Mouse (Mus musculus) thymus, postnatal 4 days (tissue): Measurements from ENCODE around the gene Nup188.

ENCODE experiments used
- DNase-seq: peaks from one replicate; pipeline ENCODE4 v3.0.0; 2021

Gene Nup188

GRCm38 (mm10) chr2:30257699-30258460, 28.3 kb upstream of the Nup188 start:
- no peak for DNase-seq

DNA sequence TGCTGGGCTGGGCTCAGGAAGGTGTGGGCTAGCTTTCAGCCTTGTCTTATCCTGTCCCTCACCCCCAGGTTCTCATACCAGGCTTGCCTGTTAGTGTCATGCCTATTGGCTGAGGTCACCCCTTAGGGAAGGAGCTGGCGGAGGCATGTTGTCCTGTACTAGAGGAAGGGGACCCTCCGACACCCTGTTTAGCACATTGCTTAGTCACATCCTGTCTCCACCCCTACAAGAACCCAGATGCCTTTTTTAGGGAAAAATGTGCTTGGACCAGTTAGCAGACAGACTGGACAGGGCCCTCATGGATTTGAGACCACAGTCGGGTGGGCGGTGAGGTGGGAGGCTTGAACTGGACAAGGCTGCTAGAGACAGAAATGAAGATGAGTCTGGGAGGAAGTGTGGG, 27.6 kb upstream of the Nup188 start:
- no peak for DNase-seq

- DNase-seq = no peak
These were observed 26.8 kb upstream of the Nup188 start for GRCm38 (mm10) chr2:30259131-30260064.

DNA sequence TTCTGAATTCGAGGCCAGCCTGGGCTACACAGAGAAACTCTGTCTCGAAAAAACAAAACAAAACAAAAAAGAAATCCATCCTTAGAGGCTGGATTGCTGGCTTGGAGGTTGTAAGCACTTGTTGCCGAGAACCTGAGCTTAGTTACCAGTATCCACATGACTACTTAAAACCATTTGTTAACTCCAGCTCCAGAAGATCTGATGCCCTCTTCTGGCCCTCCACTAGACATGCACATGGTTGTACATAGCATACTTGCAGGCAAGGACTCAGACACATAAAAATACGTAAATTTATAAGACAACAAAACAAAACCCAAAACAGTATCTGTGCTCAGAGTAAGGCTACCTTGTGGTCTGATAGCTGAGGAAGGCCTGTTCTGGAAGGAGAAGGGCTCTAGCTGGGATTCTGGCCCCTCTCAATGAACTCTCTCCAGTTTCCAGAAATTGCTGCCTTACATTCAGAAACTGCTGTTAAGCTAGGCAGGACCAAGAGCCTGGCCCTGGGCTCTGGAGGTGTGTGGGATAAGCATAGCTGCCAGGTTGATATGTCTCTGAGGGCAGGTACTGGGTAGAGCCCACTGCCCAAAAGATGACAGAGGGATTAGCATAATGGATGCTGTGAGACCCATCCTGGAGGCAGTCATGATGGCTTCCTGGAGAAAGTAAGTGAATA, 25.0 kb upstream of the Nup188 start:
- DNase-seq = no peak

- DNase-seq = no peak
These were observed 24.0 kb upstream of the Nup188 start for GRCm38 (mm10) chr2:30261921-30262839.

DNA sequence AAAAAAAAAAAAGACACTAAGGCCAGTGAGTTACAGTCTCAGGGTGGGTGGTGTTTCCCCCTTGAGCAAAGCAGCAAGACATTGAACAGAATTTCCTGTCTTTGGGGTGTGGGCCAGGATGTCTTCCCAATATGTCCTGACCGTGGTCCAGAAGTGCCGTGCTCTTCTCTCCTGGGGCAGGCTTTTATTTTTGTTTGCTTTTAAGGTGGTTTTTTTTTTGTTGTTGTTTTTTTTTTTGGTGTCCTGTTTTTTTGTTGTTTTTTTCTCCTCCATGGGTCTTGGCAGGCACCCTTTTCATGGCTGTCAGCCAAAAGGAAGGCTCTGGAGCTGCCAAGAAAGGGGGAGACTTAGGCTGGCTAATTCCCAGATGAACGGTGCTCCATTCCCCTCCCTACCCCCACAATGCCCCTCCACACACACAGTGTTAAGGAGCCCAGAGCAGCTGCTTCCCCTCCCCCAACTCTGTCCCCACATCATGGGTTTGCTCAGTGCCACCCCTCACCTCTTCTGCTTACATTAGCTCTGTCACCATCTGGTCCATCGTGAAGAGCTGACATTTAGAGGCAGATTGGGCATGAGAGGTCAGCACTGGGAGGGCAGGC, 23.3 kb upstream of the Nup188 start:
- DNase-seq = no peak

DNA sequence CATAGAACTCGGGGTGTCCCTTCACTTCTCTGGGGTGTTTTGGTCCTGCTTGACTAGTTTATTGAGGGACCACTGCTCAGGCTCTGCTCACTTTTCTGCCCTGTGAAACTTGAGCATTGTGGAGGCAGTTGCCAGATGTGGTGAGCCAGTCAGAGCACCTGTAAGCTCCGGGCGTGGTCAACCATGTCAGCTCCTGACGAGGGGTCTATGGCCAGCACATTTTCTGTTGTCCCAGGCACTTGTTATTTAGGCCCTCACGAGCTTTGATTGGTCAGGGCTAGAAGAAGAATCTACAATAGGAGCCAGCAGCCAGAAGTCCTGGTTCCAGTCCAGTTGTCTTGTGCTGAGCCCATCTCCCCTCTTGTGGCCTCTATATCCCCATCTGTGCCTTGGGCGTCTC, 22.4 kb upstream of the Nup188 start:
- DNase-seq = no peak

GRCm38 (mm10) chr2:30264671-30265519, 21.3 kb upstream of the Nup188 start:
- DNase-seq = no peak

- DNase-seq = no peak
These were observed 20.4 kb upstream of the Nup188 start, which contains the start of gene Phyhd1 for GRCm38 (mm10) chr2:30265767-30266253. Phyhd1 (plus strand) TSS chr2:30266203.

- no peak for DNase-seq
These were observed 19.7 kb upstream of the Nup188 start for GRCm38 (mm10) chr2:30266392-30266941.

GRCm38 (mm10) chr2:30267466-30267865, 18.7 kb upstream of the Nup188 start:
- DNase-seq = no peak

GRCm38 (mm10) chr2:30268371-30268770, 17.8 kb upstream of the Nup188 start:
- no peak for DNase-seq

DNA sequence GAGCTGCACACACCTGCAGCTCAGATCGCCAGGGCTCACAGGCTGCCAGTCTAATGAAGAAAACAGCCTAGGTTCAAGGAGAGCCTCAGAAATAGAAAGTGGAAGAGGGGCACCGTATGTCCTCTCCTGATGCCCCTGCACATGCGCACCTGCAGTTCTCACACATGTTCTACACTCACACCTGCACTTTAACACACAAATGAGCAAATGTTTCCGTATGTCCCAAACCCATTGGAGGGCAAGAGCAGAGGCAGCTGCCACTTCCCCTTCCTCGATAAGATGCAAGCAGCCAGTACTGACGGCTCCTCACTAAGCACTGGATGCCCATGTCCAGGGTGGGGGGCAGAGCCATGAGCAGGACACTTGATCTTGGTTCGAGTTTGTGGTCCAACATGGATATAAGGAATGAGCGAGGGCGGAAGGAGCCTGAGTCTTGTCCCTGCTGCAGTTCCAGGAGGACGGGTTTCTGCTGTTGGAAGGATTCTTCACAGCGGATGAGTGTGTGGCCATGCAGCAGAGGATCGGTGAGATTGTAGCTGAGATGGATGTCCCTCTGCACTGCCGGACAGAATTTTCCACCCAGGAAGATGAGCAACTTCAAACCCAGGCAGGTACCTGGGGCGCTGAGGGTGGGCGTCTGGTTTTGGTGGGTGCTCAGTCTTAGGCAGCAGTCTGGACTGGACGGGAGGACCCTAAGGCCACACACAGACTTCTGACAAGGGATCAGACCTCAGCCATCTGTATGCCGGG, 16.8 kb upstream of the Nup188 start:
- no peak for DNase-seq

DNA sequence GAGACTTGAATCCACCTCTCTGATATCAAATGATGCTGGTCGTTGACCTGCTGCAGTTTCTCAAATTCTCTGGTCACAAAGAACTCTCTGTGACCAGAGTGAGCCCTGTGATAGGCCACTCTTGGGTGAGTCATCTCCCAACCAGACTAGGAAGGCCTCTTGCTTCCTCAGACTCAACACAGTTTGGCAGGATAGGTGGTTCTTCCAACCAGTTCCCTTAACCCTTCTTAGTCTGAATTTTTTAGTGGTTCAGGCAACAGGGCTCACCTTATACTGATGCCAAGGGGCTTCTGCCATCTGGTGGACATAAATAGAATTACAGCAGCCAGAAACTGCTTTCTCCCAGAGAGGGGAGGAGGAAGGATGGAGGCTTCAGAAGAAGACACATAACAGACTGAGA, 16.1 kb upstream of the Nup188 start:
- peak; percentile 51 for DNase-seq

DNA sequence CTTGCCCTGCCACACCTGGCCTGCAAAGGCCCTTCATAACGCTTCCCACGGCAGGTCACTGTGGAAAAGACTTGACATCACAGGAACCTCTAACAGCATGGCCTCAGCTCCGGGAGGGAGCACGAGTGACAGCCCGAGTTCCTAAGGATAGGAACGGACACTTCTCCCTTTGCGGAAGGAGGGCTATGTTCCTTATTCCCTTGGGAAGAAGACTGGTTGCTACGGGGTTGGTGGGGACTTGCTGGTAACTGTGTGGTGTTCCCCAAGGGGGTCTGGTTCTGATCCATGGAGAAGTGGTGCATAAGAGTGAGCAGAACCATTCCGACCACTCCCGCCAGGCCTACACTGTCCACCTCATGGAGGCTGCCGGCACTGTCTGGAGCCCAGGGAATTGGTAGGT, 5.5 kb upstream of the Nup188 start, which contains the start of gene Gm28038:
TSS of gene Gm28038 (plus strand) at position 301 of the 400 bp plus-strand sequence.
- no peak for DNase-seq

- no peak for DNase-seq
These were observed 4.5 kb upstream of the Nup188 start for GRCm38 (mm10) chr2:30281651-30282050.

GRCm38 (mm10) chr2:30283193-30283592, 3.0 kb upstream of the Nup188 start:
- no peak for DNase-seq

GRCm38 (mm10) chr2:30285004-30285403, 1.2 kb upstream of the Nup188 start:
- no peak for DNase-seq

DNA sequence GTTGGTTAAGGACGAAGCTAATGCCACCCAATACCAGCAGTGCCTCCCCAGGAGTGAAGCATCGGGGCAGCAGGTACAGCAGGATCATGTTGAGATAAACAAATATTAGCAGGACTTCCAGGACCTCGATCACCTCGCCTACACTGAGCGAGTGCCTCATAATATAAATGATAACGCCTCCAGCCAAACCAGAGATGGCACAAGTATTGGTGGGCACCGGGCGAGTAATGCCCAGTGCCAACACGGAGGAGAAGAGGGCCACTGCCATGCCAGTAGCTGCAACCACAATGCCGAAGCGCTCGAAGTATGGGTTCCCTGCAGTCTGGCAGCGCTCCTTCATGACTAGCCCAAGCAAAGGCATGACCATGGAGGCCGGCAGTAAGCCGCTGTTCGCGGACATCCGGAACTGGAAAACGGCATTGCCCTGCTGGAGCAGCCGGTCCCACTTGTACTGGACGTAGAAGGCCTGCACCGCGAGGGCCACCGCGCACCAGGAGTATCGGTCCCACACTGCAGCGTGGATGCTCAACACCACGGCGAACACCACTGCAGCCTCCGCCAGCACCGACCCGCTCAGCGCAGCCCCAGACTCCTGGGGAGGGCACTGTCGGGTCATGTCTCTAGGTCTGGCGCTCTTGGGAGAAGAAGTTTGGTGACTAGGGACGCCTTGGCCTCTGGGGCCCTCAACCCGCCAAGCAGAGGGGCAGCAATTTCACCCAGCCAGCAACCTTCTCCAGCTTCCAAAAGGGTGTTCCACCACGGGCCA, 598 bp upstream of the Nup188 start:
- no peak for DNase-seq
